Mouse (Mus musculus): ENCODE data around the gene Csl. TPM values are rescaled to one million over a fixed set of nuclear protein-coding genes. Genes with fewer than 3 reads are reported as not detected.
A peak's percentile ranks its signal among the peaks of the same experiment; 100 is the strongest.

The Csl gene
- total RNA-seq (2021): 1 to 10 TPM; 1.2 to 1.7 TPM
- long read RNA-seq: 0 reads

DNA sequence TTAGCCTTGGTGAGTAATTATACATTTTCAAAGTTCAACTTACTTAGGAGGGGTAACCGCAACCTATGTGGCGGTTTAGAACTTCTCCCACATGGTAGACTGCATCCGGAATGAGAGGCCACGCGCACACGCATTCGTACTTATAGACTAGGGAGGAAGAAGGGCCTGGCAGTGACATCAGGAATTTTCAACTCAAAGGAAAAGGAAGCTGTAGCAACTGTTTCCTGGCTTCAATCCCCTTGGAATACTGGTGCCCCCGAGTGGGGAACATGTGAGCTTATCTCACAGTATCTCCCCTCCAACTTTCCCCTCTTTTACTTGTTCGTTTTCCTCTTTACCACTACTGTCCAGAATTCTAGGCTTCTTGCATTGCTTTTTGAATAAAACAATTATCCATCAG is at the start of gene Csl:
TSS of gene Csl (minus strand) at position 101 of the 400 bp plus-strand sequence.
- no peak for DNase-seq (ENCODE audit: low spot score in 2 of 2)

DNA sequence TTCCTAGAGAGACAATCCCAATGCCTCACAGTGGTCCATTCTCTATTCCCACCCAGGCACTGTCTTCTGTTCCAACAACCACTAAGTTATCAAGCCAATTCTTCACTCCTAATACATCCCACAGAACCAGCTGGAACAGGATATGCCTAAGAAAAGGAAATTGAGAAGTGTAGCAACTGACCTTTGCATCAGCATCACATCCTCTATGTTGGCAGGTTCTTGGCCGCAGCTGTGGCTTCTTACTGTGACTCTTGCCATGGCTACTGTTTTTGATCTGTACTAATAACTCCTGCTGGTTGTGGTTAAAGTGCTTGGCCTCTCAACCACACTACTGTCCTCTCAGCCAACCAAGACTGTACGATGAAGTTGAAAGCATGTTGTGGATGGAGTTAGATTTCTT is 30.0 kb upstream of the Csl start:
- DNase-seq (ENCODE audit: low spot score in 2 of 2): no peak

DNA sequence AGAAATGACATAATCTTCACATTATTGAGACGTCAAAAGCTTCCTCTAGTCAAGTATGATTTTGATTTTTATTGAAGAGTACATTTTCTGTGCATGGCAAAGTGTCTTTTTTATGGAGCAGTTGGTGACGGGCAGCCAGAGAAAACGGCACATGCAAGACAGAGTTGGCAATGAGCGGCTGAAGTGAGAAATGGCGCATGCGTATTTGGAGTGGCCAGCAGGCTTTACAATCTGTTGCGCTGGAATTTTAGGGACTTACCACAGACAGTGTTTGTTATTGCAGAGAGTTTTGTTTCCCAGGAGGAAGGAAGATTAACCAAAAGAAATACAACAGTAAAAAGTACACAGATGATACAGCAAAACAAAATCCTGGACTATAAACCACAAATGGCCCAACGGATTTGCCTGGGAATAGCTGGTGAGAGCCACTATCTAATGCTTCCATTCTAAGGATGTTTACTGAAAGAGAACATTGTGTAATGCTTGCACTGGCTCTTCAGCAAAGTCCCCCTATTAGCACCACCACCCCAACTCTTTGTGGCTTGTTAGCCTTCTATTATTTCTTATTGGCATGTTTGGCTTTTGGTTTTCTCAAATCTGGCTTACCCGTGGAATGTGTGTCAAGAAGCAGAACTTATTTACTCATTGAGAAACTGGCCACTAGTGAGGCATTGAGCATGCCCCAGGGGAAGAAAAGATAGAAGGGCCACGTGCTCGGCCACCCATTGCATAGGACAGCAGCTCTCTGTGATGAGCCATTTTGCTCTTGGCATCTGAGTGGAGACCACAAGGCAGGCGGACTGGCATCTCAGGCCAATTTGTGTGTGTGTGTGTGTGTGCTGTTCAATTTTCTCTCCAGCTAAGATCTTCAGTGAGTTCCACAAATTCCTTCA is 15.0 kb upstream of the Csl start:
- peak; percentile 18 to 27 for DNase-seq (ENCODE audit: low spot score in 2 of 2)

DNA sequence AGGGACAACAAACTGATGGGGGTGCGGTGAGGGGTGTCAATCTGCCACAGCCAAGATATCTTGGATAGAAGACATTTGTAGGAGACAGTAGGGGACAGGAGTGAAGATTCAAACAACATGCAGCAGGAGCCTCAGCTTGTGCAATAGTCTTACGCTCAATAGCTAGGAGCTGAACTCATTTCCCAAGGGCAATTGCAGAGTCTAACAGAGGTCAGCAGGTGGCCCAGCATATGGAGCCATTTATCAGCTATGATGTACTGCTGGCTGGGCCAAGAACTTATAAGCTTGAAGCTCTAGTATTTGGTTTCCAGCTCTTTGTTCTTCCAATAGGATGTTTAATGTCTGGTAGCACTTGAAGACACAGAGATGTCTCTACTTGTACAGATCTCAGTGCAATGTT is 9.3 kb downstream of the Csl start:
- no peak for DNase-seq (ENCODE audit: low spot score in 2 of 2)

DNA sequence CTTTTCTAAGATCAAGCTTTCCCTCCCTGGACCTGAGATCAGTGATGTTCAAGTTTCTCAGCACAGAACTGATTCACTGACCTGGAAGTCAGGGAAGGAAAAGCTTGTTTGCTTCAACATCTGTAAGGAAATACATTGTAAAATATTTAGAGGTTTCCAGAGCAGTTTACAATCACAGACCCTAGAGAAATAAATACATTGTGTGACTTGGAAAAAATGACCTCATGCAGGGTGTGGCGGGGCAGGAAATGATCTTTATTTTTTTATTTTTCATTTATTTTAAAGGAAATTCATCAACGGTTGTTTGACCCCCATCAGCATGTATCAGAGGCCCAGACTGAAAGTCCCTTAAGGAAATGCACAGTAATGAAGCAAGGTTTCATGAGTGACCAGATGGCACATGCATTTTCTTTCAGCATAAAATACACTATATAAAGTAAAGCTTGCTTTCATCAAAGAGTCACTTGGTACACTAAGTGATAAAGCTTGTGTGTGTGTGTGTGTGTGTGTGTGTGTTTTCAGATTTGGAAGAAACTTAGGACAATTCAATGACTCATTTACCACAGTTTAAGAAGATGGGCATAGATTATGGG is 10.7 kb downstream of the Csl start:
- DNase-seq (ENCODE audit: low spot score in 2 of 2): no peak

DNA sequence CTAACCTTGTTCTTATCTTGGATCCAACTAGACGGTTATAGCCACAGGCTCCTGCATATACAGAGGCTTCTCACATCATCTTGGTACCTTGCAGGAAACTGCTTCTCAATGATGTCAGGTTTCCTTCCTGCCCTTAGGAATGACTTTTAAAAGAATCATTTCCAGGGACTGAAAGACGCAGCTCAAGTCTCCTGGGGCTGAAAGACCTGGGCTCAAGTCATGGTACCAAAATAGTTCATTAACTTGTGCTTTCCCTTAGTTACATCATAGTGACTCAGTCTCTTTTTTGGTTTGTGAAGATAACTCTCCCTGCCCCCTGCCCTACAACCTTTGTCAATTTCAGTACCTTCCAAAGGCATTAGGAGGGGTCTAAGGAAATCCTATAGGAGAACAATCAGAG is 11.4 kb downstream of the Csl start:
- DNase-seq (ENCODE audit: low spot score in 2 of 2): no peak

DNA sequence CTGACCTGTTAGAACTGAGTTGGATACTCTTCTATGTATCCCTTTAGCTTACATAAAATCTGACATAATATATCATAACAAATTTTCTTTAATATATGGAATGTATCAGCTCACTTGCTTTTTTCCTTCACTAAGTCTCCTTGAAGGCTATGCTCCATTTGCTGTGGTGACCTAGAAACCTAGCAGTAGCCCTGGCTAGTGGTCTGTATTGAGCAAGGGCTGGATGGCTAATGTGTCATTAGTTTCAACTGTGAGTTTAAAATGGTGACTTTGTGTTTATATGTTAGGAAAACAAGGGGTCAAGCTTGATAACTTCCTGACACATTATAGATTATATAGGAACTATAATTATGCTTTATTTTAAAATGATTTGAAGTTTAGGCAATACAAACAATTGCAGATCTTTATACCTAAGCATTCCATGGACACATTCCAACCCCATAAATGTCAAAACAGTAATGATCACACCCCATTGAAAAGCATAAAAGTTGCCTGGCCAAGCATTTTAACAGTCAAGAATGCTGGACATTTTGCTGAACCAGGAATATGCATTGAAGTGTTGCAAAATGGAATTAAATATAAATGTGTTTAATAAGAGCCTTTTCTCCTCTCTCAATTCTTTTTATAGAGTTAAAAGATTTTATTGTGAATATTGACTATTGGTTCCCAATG is 17.7 kb downstream of the Csl start:
- no peak for DNase-seq (ENCODE audit: low spot score in 2 of 2)

DNA sequence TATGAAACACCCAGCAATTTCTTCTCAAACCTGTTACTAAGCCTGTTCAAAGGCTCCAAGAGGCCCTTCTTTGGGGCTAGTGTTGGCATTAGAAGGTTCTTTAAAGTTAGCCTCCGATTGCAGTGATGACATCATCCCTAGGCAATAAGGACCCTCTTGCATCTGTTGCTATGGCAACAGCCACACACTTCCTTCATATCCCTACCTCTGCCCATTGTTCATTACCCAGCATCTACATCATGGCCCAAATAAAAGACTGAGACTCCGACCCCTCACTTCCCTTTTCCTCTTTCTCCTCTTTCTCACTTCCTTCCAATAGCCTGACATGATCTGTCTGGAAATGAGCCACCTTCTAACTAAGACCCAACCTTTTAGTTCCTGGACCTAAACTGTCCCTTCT is 46.3 kb downstream of the Csl start:
- DNase-seq (ENCODE audit: low spot score in 2 of 2): no peak

DNA sequence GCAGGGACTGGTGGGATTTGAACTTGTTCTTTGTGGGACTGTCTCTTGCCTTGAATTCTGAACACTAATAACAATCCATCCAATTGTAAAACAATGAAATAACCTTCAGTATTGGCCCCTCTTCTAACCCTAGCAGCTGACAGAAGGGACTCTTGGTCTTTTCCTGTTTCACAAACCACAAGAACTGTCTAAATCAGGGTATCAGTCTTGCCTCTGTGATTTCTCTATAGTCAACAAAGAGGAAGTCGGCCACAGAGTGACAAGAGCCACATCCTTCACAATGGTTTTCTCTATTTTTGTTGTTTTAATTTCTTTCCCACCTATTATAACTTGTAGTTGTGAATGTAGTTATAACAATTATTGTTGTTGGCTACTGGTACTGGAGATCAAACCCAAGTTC is 47.9 kb downstream of the Csl start:
- no peak for DNase-seq (ENCODE audit: low spot score in 2 of 2)
